Mouse (Mus musculus): ENCODE measurements at regions not wholly inside any gene's neighbourhood (a gene's known extent, or its start where the extent isn't known, plus 50 kb on each side); places are given as distances from the start of the nearest gene placed in this dataset.

DNA sequence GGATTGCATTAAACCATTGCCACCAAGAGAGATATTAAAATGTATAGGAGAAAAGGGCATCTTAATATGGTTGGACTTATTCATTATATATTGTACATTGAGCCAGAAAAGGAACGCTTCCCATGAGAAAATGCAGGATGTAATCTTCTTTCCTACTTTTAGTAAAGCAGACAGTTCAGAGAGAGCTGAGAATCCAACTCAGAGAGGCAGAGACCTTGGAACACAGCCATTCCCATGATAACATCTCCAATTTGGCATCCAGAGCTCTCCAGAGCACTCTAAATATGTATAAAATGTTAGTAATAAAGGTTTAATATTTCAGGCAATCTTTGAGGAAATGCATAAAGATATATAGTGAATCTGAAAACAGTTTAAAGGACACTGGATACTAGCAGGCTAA lies 199.3 kb upstream of the Asb5 start:
- no peak overlapping the region for H3K4me2 ChIP-seq (ENCODE audit: low read depth, low read length)
- DNase-seq (ENCODE audit: low spot score) (no peak), ATAC-seq (replicated peaks; ENCODE audit: insufficient number of reproducible peaks, low FRiP score, low TSS enrichment, low read depth) (no peak)
- no peaks in the 10 kb centered on the region for H3K9me3 ChIP-seq (replicated peaks; ENCODE audit: control insufficient read depth, low read length)
- no peak overlapping the region for H3K27ac ChIP-seq (replicated peaks; ENCODE audit: low read depth, low read length)
- H3K4me3 ChIP-seq (ENCODE audit: low read depth, low read length) = no peak overlapping the region
- no peaks in the 10 kb centered on the region for H3K27me3 ChIP-seq (ENCODE audit: control insufficient read depth, insufficient read depth, low read length)
- no peak overlapping the region for H3K9ac ChIP-seq (replicated peaks; ENCODE audit: low read length)
- no peaks in the 10 kb centered on the region for H3K36me3 ChIP-seq (replicated peaks; ENCODE audit: control insufficient read depth, insufficient read depth, low read depth, low read length)
- H3K4me1 ChIP-seq (ENCODE audit: control insufficient read depth, insufficient read depth, low read length) = no peaks in the 10 kb centered on the region
- WGBS = 87% methylated on average over 1 of the region's 1 CpGs

DNA sequence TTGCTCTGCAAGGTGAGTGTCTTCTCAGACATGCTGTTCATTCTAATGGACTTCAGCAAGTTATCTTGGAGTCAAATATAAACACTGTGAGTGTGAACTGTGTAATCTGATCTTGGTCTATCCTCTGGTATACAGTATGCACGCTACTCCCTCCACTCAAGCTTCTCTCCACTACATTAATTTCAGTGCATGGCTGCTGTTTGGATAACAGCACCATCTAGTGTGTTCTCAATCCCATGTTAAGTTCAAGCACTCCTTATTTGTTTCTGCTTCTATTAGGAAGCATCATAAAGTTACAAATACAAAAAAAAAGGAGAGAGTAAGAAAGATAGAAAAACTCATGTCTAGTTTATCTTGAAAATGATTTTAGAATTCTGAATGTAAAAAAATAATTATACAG lies 197.5 kb upstream of the Asb5 start:
- DNase-seq (ENCODE audit: low spot score) (no peak), ATAC-seq (replicated peaks; ENCODE audit: insufficient number of reproducible peaks, low FRiP score, low TSS enrichment, low read depth) (no peak)

DNA sequence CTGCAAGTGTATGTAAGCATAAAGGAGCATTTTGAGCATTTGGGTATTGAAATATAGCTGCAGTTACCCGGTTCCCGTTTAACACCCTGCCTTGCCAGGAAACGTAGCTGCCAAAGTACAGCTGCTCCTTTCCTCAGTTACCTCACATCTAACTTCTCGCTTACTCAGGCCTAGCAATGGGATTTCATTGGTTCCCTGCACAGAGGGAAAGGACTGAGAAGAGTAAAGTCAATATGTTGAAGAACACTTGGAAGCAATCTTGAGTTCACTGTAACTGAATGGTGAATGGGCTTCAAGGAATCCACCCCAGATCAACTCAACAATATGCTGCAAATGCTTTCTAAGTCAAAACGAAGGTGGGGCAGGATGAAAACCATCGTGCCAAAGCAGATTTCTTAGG lies 178.3 kb upstream of the Asb5 start:
- Histone ChIP-seq H3K4me1 (ENCODE audit: control insufficient read depth, insufficient read depth, low read length) (no peaks in the 10 kb centered on the region), H3K9ac (replicated peaks; ENCODE audit: low read length) (no peak overlapping the region), H3K4me3 (ENCODE audit: low read depth, low read length) (no peak overlapping the region), H3K36me3 (replicated peaks; ENCODE audit: control insufficient read depth, insufficient read depth, low read depth, low read length) (no peaks in the 10 kb centered on the region), H3K27me3 (ENCODE audit: control insufficient read depth, insufficient read depth, low read length) (no peaks in the 10 kb centered on the region), H3K9me3 (replicated peaks; ENCODE audit: control insufficient read depth, low read length) (no peaks in the 10 kb centered on the region), H3K4me2 (ENCODE audit: low read depth, low read length) (no peak overlapping the region), H3K27ac (replicated peaks; ENCODE audit: low read depth, low read length) (no peak overlapping the region)
- DNase-seq (ENCODE audit: low spot score) = no peak
- WGBS = 88% methylated on average over 6 of the region's 6 CpGs
- no peak for ATAC-seq (replicated peaks; ENCODE audit: insufficient number of reproducible peaks, low FRiP score, low TSS enrichment, low read depth)

More for the DNA sequence above, 197.5 kb upstream of the Asb5 start:
- H3K27ac ChIP-seq (replicated peaks; ENCODE audit: low read depth, low read length) = no peak overlapping the region
- no peak overlapping the region for H3K4me2 ChIP-seq (ENCODE audit: low read depth, low read length)
- H3K4me3 ChIP-seq (ENCODE audit: low read depth, low read length) = no peak overlapping the region
- H3K27me3 ChIP-seq (ENCODE audit: control insufficient read depth, insufficient read depth, low read length) = no peaks in the 10 kb centered on the region
- no peaks in the 10 kb centered on the region for H3K9me3 ChIP-seq (replicated peaks; ENCODE audit: control insufficient read depth, low read length)
- 41% methylated on average over 1 of the region's 1 CpGs for WGBS
- H3K36me3 ChIP-seq (replicated peaks; ENCODE audit: control insufficient read depth, insufficient read depth, low read depth, low read length) = no peaks in the 10 kb centered on the region
- H3K4me1 ChIP-seq (ENCODE audit: control insufficient read depth, insufficient read depth, low read length) = no peaks in the 10 kb centered on the region
- H3K9ac ChIP-seq (replicated peaks; ENCODE audit: low read length) = no peak overlapping the region

DNA sequence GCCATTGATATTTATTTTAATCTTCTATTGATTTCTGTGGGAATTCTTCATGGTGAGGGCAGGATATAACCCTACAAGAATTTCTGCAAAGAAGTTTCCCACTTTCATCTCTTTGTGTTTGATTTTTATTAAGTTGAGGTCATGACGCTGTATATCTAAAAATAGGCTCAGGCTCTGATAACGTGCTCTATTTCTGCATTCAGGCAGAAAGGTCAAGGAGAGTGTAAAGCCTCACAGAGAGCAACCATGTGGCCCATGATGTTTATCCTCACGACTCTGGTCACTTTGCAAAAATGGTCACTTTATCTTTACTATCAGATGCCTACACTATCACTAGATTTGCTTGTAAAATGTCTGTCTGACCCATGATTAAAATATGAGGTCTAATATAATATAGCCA lies 167.7 kb upstream of the Asb5 start:
- DNase-seq (ENCODE audit: low spot score) (no peak), ATAC-seq (replicated peaks; ENCODE audit: insufficient number of reproducible peaks, low FRiP score, low TSS enrichment, low read depth) (no peak)
- WGBS = 60% methylated on average over 3 of the region's 3 CpGs
- H3K36me3 ChIP-seq (replicated peaks; ENCODE audit: control insufficient read depth, insufficient read depth, low read depth, low read length) = no peaks in the 10 kb centered on the region
- H3K4me1 ChIP-seq (ENCODE audit: control insufficient read depth, insufficient read depth, low read length) = no peaks in the 10 kb centered on the region
- H3K27ac ChIP-seq (replicated peaks; ENCODE audit: low read depth, low read length) = no peak overlapping the region
- H3K9me3 ChIP-seq (replicated peaks; ENCODE audit: control insufficient read depth, low read length) = no peaks in the 10 kb centered on the region
- no peak overlapping the region for H3K4me3 ChIP-seq (ENCODE audit: low read depth, low read length)
- H3K9ac ChIP-seq (replicated peaks; ENCODE audit: low read length) = no peak overlapping the region
- H3K27me3 ChIP-seq (ENCODE audit: control insufficient read depth, insufficient read depth, low read length) = no peaks in the 10 kb centered on the region
- H3K4me2 ChIP-seq (ENCODE audit: low read depth, low read length) = no peak overlapping the region

DNA sequence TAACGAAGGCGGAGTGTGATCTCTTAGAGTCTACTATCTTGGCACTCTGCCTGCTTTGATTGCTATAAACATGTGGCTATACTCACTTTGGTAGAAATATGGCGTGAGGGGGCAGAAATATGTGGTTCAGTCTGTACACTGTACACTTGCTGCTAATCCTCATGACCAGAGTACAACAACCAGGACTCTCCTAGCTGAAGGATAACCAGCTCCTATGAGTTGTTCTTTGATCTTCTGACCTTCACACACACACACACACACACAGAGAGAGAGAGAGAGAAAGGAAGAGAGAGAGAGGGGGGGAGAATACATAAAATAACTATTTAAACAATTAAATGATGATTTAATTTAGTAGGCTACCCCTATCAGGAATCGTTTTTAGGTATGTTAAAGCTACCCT lies 158.9 kb upstream of the Asb5 start:
- Histone ChIP-seq H3K4me2 (ENCODE audit: low read depth, low read length) (no peak overlapping the region), H3K36me3 (replicated peaks; ENCODE audit: control insufficient read depth, insufficient read depth, low read depth, low read length) (no peaks in the 10 kb centered on the region), H3K9me3 (replicated peaks; ENCODE audit: control insufficient read depth, low read length) (no peaks in the 10 kb centered on the region), H3K27me3 (ENCODE audit: control insufficient read depth, insufficient read depth, low read length) (no peaks in the 10 kb centered on the region), H3K4me3 (ENCODE audit: low read depth, low read length) (no peak overlapping the region), H3K4me1 (ENCODE audit: control insufficient read depth, insufficient read depth, low read length) (no peaks in the 10 kb centered on the region), H3K27ac (replicated peaks; ENCODE audit: low read depth, low read length) (no peak overlapping the region), H3K9ac (replicated peaks; ENCODE audit: low read length) (no peak overlapping the region)
- DNase-seq (ENCODE audit: low spot score) (no peak), ATAC-seq (replicated peaks; ENCODE audit: insufficient number of reproducible peaks, low FRiP score, low TSS enrichment, low read depth) (no peak)
- WGBS = 86% methylated on average over 4 of the region's 4 CpGs

DNA sequence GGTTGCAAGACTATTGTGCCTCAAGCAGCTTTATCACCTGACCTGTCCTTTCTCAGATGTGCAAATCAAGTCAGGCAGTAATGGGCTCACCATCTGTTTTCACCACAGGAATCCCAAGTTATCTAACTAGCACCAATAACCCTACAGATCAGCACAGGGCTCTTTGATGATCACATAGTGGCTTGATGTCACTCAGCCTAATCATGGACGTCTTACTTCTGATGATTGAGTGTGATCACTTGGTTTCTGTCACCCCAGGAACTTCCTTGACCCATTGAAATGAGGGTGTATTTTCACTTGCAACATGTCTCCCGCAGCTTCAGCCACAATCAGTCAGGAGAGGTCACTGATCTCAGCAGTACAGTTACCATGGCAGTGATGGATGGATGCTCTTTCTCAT lies 158.3 kb upstream of the Asb5 start:
- H3K4me2 ChIP-seq (ENCODE audit: low read depth, low read length) = no peak overlapping the region
- no peaks in the 10 kb centered on the region for H3K27me3 ChIP-seq (ENCODE audit: control insufficient read depth, insufficient read depth, low read length)
- H3K4me3 ChIP-seq (ENCODE audit: low read depth, low read length) = no peak overlapping the region
- no peaks in the 10 kb centered on the region for H3K4me1 ChIP-seq (ENCODE audit: control insufficient read depth, insufficient read depth, low read length)
- H3K36me3 ChIP-seq (replicated peaks; ENCODE audit: control insufficient read depth, insufficient read depth, low read depth, low read length) = no peaks in the 10 kb centered on the region
- ATAC-seq (replicated peaks; ENCODE audit: insufficient number of reproducible peaks, low FRiP score, low TSS enrichment, low read depth) (no peak), DNase-seq (ENCODE audit: low spot score) (no peak)
- no peaks in the 10 kb centered on the region for H3K9me3 ChIP-seq (replicated peaks; ENCODE audit: control insufficient read depth, low read length)
- 40% methylated on average over 2 of the region's 2 CpGs for WGBS
- no peak overlapping the region for H3K9ac ChIP-seq (replicated peaks; ENCODE audit: low read length)
- no peak overlapping the region for H3K27ac ChIP-seq (replicated peaks; ENCODE audit: low read depth, low read length)

DNA sequence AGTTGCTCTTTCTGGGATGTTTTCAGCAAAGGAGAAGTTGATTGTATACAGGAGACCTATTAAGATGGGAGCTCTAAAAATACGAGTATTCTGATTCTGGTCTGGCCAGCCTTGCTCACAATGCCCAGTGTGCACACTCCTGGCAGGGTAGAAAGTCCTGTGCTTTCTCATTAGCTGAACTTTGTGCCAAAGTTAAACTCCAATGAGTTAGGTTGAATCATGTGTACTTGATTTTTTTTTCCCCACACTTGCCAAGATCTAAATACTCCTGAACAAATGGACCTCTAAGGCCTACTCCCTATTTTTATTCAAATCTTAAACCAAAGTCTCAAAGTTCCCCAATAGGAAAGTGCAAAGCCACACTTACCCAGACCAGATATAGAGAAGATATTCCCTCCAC lies 156.5 kb upstream of the Asb5 start:
- no peak overlapping the region for H3K27ac ChIP-seq (replicated peaks; ENCODE audit: low read depth, low read length)
- no peak for ATAC-seq (replicated peaks; ENCODE audit: insufficient number of reproducible peaks, low FRiP score, low TSS enrichment, low read depth)
- WGBS = 87% methylated on average over 1 of the region's 1 CpGs
- no peak overlapping the region for H3K4me3 ChIP-seq (ENCODE audit: low read depth, low read length)
- no peak for DNase-seq (ENCODE audit: low spot score)
- H3K4me1 ChIP-seq (ENCODE audit: control insufficient read depth, insufficient read depth, low read length) = no peaks in the 10 kb centered on the region
- no peak overlapping the region for H3K9ac ChIP-seq (replicated peaks; ENCODE audit: low read length)
- H3K4me2 ChIP-seq (ENCODE audit: low read depth, low read length) = no peak overlapping the region
- no peaks in the 10 kb centered on the region for H3K9me3 ChIP-seq (replicated peaks; ENCODE audit: control insufficient read depth, low read length)
- no peaks in the 10 kb centered on the region for H3K27me3 ChIP-seq (ENCODE audit: control insufficient read depth, insufficient read depth, low read length)
- H3K36me3 ChIP-seq (replicated peaks; ENCODE audit: control insufficient read depth, insufficient read depth, low read depth, low read length) = no peaks in the 10 kb centered on the region

DNA sequence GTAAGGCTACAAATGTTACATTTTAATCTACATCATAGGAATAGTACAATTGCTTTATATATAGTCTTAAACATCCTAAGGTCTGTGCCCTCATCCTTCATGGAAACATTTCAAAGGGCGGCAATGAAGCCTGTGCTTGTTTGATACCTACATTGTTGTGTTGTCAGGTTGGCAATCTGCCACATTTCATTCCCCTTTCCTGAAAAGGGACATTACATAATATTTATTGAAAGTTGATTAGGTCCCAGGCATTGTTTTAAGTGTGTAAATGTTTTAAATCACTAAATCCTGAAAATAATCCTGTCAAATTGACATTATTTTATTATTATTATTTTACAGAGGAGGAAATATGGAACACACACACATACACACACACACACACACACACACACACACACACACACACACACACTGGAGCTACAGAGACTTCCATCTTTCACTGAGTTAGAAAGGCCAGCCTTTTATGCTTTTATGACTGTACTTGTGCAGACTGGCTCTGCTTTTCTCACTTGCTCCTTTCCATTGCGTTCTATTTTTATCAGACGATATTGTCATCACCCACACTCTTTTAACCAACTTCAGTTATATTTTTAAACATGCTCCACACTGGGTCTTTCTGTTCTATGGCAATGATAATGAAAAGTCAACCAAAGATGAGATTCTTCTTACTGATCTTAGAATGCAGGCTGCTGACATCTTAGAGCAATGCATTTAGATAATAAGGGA lies 153.8 kb upstream of the Asb5 start:
- no peak for DNase-seq (ENCODE audit: low spot score)
- no peak overlapping the region for H3K4me3 ChIP-seq (ENCODE audit: low read depth, low read length)
- H3K36me3 ChIP-seq (replicated peaks; ENCODE audit: control insufficient read depth, insufficient read depth, low read depth, low read length) = no peaks in the 10 kb centered on the region
- no peak overlapping the region for H3K27ac ChIP-seq (replicated peaks; ENCODE audit: low read depth, low read length)
- WGBS = 80% methylated on average over 3 of the region's 3 CpGs
- no peak overlapping the region for H3K4me2 ChIP-seq (ENCODE audit: low read depth, low read length)
- no peaks in the 10 kb centered on the region for H3K27me3 ChIP-seq (ENCODE audit: control insufficient read depth, insufficient read depth, low read length)
- H3K4me1 ChIP-seq (ENCODE audit: control insufficient read depth, insufficient read depth, low read length) = no peaks in the 10 kb centered on the region
- H3K9me3 ChIP-seq (replicated peaks; ENCODE audit: control insufficient read depth, low read length) = no peaks in the 10 kb centered on the region
- no peak overlapping the region for H3K9ac ChIP-seq (replicated peaks; ENCODE audit: low read length)
- no peak for ATAC-seq (replicated peaks; ENCODE audit: insufficient number of reproducible peaks, low FRiP score, low TSS enrichment, low read depth)

Measured in embryonic facial prominence, embryonic 11.5 days (tissue).